Mouse (Mus musculus): ENCODE results near the gene Zfp362. TPM values are rescaled to one million over a fixed set of nuclear protein-coding genes. Genes with fewer than 3 reads are reported as not detected.

The Zfp362 gene
- polyA plus RNA-seq, 1 experiment, result not detected

DNA sequence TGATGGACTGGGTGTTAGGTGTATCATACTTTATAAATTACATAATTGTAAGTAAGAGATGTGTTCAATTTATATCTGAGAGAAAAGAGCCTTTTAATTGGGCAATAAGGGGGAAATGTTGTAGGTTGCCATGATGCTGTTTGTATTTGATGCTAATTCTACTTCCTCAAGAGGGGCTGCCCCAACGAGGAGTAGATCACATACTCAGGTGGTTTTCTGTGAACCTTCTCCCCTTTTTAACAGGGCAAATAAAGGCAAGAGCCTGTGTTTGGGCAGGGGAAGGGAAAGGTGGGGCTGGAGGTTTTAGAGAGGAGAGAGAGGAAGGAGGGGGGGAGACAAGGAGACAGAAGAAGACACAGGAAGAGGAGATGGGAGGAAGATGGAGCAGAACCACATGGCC lies 65.0 kb downstream of the Zfp362 start:
- TF ChIP-seq CTCF (IDR thresholded peaks at IDR 0.05; ENCODE audit: insufficient read depth, low read depth, low read length) (no peak), POLR2A (IDR thresholded peaks at IDR 0.05; ENCODE audit: insufficient read depth, low read depth, low read length) (no peak)
- 50% methylated on average over 1 of the region's 1 CpGs for WGBS
- Histone ChIP-seq H3K4me1 (ENCODE audit: control insufficient read depth, insufficient read depth, low read length) (peaks cover 32% of the 10 kb centered on the region), H3K4me3 (ENCODE audit: insufficient read depth, low read depth, low read length) (no peak overlapping the region), H3K27ac (ENCODE audit: insufficient read depth, low read depth, low read length) (no peak overlapping the region)

DNA sequence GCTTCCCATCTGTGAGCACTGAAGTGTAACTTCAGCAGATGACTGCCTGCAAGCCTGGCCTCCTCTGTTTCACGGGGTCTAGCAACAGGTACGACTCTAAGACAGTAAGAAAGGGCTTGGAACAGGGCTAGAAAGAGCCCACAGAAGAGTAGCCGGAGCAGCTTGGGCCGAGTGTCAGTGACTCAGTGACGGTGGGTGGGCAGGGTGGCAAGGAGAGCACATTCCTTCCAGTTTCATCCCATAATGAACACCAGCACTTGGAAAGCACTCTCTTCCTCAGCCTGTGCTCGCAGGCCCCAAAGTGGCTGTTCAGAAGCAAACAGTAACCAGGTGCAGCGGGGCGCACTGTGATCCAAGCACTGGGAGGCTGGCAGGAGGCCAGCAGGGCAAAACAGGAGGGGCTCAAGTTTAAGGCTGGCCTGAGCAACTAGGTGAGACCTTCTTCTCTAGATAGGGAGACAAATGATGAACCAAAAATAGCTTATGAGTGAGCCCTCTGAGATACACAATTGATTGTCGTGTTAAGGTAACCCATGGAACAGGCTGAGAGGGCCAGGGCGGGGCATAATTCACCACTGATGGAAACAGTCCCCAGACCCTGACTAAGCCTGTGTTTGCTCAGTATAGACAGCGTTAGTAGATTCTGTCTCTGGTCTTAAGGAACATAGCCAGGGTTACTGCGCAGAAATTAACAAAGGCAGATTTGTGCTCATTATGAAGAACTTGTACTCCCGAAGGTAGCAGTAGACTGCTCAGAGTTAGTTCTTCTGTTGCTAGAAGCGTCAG lies 67.8 kb downstream of the Zfp362 start:
- H3K4me3 ChIP-seq (ENCODE audit: insufficient read depth, low read depth, low read length), result no peak overlapping the region
- 29% methylated on average over 14 of the region's 14 CpGs for WGBS
- TF ChIP-seq POLR2A (IDR thresholded peaks at IDR 0.05; ENCODE audit: insufficient read depth, low read depth, low read length), result no peak
- H3K4me1 ChIP-seq (ENCODE audit: control insufficient read depth, insufficient read depth, low read length), result peaks cover 51% of the 10 kb centered on the region
- no peak overlapping the region; the same call in 1 of the 2 replicates for H3K27ac ChIP-seq (ENCODE audit: insufficient read depth, low read depth, low read length)

DNA sequence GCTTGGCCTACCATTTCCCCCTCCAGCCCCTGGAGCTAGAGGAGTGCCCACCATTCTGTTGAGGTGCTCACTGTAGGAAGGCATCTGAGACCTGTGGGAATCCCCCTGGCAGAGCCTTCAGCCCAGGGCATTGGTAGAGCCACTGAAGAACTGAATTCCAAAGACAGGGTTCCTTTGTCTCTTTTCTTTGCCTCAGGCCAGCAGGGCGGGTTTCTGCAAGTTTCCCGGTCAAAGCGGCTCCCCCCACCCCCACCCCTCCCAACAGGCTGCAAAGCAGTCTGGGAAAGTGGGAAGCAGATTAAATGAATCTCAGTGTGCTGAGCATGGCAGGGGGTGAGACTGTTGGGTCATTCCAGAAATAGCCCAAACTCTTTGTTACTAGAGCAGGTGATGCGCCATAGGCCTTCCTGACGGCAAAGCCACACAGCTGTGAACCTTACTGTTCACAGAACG lies 68.7 kb downstream of the Zfp362 start:
- no peak overlapping the region for H3K4me3 ChIP-seq (ENCODE audit: insufficient read depth, low read depth, low read length)
- H3K27ac ChIP-seq (ENCODE audit: insufficient read depth, low read depth, low read length), result peak overlapping the region; percentile 65; the same call in 1 of the 2 replicates
- H3K4me1 ChIP-seq (ENCODE audit: control insufficient read depth, insufficient read depth, low read length), result peaks cover 47% of the 10 kb centered on the region
- WGBS, result 8% methylated on average over 6 of the region's 6 CpGs
- TF ChIP-seq POLR2A (IDR thresholded peaks at IDR 0.05; ENCODE audit: insufficient read depth, low read depth, low read length) (no peak), CTCF (IDR thresholded peaks at IDR 0.05; ENCODE audit: insufficient read depth, low read depth, low read length) (no peak)

- Histone ChIP-seq H3K4me1 (ENCODE audit: control insufficient read depth, insufficient read depth, low read length) (peaks cover 44% of the 10 kb centered on the region), H3K4me3 (ENCODE audit: insufficient read depth, low read depth, low read length) (no peak overlapping the region), H3K27ac (ENCODE audit: insufficient read depth, low read depth, low read length) (peak overlapping the region; percentile 74)
- WGBS, result 31% methylated on average over 18 of the region's 18 CpGs
- TF ChIP-seq CTCF (IDR thresholded peaks at IDR 0.05; ENCODE audit: insufficient read depth, low read depth, low read length) (no peak), POLR2A (IDR thresholded peaks at IDR 0.05; ENCODE audit: insufficient read depth, low read depth, low read length) (no peak)
These were observed 70.8 kb downstream of the Zfp362 start for GRCm38 (mm10) chr4:128734721-128735671.

GRCm38 (mm10) chr4:128734217-128734616 lies 71.6 kb downstream of the Zfp362 start:
- TF ChIP-seq POLR2A (IDR thresholded peaks at IDR 0.05; ENCODE audit: insufficient read depth, low read depth, low read length) (no peak), CTCF (IDR thresholded peaks at IDR 0.05; ENCODE audit: insufficient read depth, low read depth, low read length) (no peak)
- H3K4me3 ChIP-seq (ENCODE audit: insufficient read depth, low read depth, low read length), result no peak overlapping the region
- WGBS, result 5% methylated on average over 5 of the region's 5 CpGs
- peaks cover 51% of the 10 kb centered on the region for H3K4me1 ChIP-seq (ENCODE audit: control insufficient read depth, insufficient read depth, low read length)
- peak overlapping the region; percentile 70 for H3K27ac ChIP-seq (ENCODE audit: insufficient read depth, low read depth, low read length)

DNA sequence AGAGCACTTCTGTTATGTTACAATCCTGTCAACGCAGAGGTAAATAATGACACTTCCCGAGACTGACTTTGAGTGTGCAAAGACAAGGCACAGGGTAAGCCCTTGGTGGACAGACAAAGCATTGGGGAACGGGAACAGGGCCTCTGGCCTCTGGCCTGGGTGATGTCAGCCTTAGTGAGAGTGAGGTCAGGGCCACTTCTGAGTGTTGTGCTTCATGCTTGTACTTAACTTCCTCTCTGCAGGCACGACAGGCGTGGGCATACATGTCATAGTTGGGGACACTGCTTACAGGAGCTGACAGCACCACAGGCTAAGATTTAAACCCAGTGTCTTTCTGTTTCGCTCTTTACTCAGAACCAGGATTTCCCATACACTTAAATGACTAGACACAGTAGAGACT lies 72.3 kb downstream of the Zfp362 start:
- TF ChIP-seq POLR2A (IDR thresholded peaks at IDR 0.05; ENCODE audit: insufficient read depth, low read depth, low read length) (no peak), CTCF (IDR thresholded peaks at IDR 0.05; ENCODE audit: insufficient read depth, low read depth, low read length) (no peak)
- H3K4me1 ChIP-seq (ENCODE audit: control insufficient read depth, insufficient read depth, low read length), result peaks cover 54% of the 10 kb centered on the region
- WGBS, result 18% methylated on average over 6 of the region's 6 CpGs
- H3K4me3 ChIP-seq (ENCODE audit: insufficient read depth, low read depth, low read length), result no peak overlapping the region
- peak overlapping the region; percentile 70 for H3K27ac ChIP-seq (ENCODE audit: insufficient read depth, low read depth, low read length)

DNA sequence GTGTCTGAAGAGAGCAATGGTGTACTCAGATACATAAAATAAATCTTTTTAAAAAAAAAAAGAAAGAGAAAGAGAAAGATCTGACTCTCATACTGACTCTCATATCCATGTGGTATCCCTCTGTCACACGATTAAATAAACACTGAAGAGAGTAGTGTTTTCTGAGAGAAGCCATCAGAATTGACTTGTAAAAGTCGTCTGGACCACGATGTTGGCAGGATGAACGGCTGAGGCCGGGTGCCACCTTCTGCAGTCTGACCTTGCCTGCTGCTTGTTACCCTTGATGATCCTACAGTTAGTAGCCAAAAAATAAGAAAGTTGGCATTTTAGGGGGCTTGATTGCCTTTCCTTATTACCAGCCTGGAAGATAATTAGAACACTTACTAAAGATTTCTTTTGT lies 73.1 kb downstream of the Zfp362 start:
- Histone ChIP-seq H3K27ac (ENCODE audit: insufficient read depth, low read depth, low read length) (no peak overlapping the region), H3K4me1 (ENCODE audit: control insufficient read depth, insufficient read depth, low read length) (peaks cover 51% of the 10 kb centered on the region), H3K4me3 (ENCODE audit: insufficient read depth, low read depth, low read length) (no peak overlapping the region)
- no peak for TF ChIP-seq POLR2A (IDR thresholded peaks at IDR 0.05; ENCODE audit: insufficient read depth, low read depth, low read length)
- no peak for TF ChIP-seq CTCF (IDR thresholded peaks at IDR 0.05; ENCODE audit: insufficient read depth, low read depth, low read length)
- WGBS, result 14% methylated on average over 5 of the region's 5 CpGs

DNA sequence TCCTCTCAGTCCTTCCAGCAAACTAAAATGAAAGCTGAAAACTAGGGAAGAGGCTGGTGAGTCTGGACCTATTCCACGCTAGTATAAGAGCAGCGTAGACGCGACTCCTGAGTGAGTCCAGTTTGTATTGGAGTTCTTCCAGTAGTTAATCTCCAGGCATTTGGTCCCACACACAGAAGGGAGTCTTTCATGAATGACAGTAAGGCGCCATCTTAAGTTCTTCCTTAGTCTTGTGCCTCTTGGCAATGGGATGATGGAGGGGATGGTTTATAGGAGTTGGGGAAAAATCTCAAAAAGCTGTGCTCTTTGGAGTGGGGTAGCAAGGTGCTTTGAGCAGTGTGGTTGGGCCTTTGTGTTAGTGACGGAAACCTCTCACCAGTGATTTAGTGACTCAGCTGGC lies 75.6 kb downstream of the Zfp362 start:
- Histone ChIP-seq H3K27ac (ENCODE audit: insufficient read depth, low read depth, low read length) (no peak overlapping the region), H3K4me1 (ENCODE audit: control insufficient read depth, insufficient read depth, low read length) (peaks cover 31% of the 10 kb centered on the region), H3K4me3 (ENCODE audit: insufficient read depth, low read depth, low read length) (no peak overlapping the region)
- 19% methylated on average over 6 of the region's 6 CpGs for WGBS
- no peak for TF ChIP-seq POLR2A (IDR thresholded peaks at IDR 0.05; ENCODE audit: insufficient read depth, low read depth, low read length)
- no peak for TF ChIP-seq CTCF (IDR thresholded peaks at IDR 0.05; ENCODE audit: insufficient read depth, low read depth, low read length)

DNA sequence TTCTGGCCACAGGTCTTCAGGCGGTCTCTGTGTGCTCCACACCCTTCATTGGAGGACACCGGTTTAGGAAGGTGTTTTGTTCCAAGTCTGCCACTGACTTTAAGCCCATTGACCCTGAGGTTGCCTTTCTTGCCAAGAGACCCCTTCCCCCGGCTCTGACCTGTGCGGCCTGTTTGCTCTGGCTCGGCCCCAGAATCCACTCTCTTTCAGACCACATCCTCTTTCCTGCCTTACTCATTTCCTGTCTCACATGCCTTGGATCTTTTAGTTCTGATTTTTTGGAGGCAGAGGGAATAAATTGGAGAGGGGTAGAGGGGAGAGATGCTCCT lies 76.2 kb downstream of the Zfp362 start:
- peak overlapping the region; percentile 41 for H3K27ac ChIP-seq (ENCODE audit: insufficient read depth, low read depth, low read length)
- no peak for TF ChIP-seq POLR2A (IDR thresholded peaks at IDR 0.05; ENCODE audit: insufficient read depth, low read depth, low read length)
- no peak for TF ChIP-seq CTCF (IDR thresholded peaks at IDR 0.05; ENCODE audit: insufficient read depth, low read depth, low read length)

More for the DNA sequence above, 76.2 kb downstream of the Zfp362 start:
- peak overlapping the region; percentile 47 for H3K4me3 ChIP-seq (ENCODE audit: insufficient read depth, low read depth, low read length)
- 10% methylated on average over 5 of the region's 5 CpGs for WGBS
- peaks cover 27% of the 10 kb centered on the region for H3K4me1 ChIP-seq (ENCODE audit: control insufficient read depth, insufficient read depth, low read length)

Data from olfactory bulb, adult 2 months (tissue).